Mouse (Mus musculus) cortical plate, adult 2 months (tissue): ENCODE results near the gene Ppfia4.

ENCODE experiments used
- CTCF ChIP-seq: fragments of 200-500 bp; IDR thresholded peaks from 2 replicates; pipeline ENCODE4 v1.5.1; 2011; ENCODE audit warnings: mild to moderate bottlenecking, control low read depth, low read length; ENCODE audit not compliant: insufficient read depth; ENCODE audit errors: extremely low read depth
- POLR2A ChIP-seq: fragments of 200-500 bp; IDR thresholded peaks from 2 replicates; pipeline ENCODE4 v1.6.1; 2011; ENCODE audit warnings: mild to moderate bottlenecking, low read length, control low read depth; ENCODE audit not compliant: insufficient read depth; ENCODE audit errors: extremely low read depth

DNA sequence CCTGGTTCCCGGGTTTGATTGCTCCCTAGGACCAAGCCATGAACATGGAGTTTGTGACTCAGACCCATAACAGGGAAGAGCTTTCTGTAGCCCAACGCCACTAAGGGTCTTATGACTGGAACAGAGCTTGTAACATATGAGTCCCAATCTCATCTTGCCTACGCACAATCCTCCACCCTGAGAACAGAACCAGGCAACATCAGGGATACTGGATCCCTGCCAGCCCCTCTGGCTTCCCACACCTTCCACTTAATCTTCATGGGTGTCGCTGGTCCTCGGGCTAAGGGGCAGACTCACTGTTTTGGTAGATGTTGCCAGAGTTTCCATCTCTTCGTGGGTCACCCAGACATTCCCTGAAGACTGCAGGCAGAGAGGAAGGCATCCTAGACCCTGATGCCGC, 21.0 kb downstream of the Ppfia4 start:
- TF ChIP-seq CTCF = no peak
- no peak for TF ChIP-seq POLR2A
